Mouse (Mus musculus) forebrain, embryonic 16.5 days (tissue): ENCODE measurements around the gene Poglut1. TPM values are rescaled to one million over a fixed set of nuclear protein-coding genes. Genes with fewer than 3 reads are reported as not detected.

Experiments
- ATAC-seq: fragments of 200-750 bp; cut with Nextera tagmentation; 2 replicates; pipeline ENCODE4 v1.8.0; 2017; ENCODE audit warnings: mild to moderate bottlenecking, moderate library complexity
- H3K27ac ChIP-seq: fragments of 300-500 bp; sonication (generic); 2 replicates; pipeline ENCODE4 v1.5.1; 2014; ENCODE audit warnings: low read length, control low read depth
- H3K27me3 ChIP-seq: fragments of 300-500 bp; sonication (generic); replicated peaks from 2 replicates; pipeline ENCODE4 v1.6.1; 2014; ENCODE audit warnings: low read length; ENCODE audit not compliant: control insufficient read depth, insufficient read depth
- H3K36me3 ChIP-seq: fragments of 300-500 bp; sonication (generic); 2 replicates; pipeline ENCODE4 v1.6.1; 2014; ENCODE audit not compliant: control insufficient read depth, insufficient read depth
- H3K4me1 ChIP-seq: fragments of 300-500 bp; sonication (generic); replicated peaks from 2 replicates; pipeline ENCODE4 v1.6.1; 2014; ENCODE audit warnings: low read length; ENCODE audit not compliant: control insufficient read depth, insufficient read depth
- H3K4me2 ChIP-seq: fragments of 300-500 bp; sonication (generic); 2 replicates; pipeline ENCODE4 v1.6.1; 2014; ENCODE audit warnings: mild to moderate bottlenecking, low read length, control low read depth
- H3K4me3 ChIP-seq: fragments of 300-500 bp; sonication (generic); replicated peaks from 2 replicates; pipeline ENCODE4 v1.5.1; 2014; ENCODE audit warnings: mild to moderate bottlenecking, low read length, control low read depth
- H3K9ac ChIP-seq: fragments of 300-500 bp; sonication (generic); replicated peaks from 2 replicates; pipeline ENCODE4 v1.6.1; 2014; ENCODE audit warnings: low read depth, low read length, control low read depth
- H3K9me3 ChIP-seq: fragments of 300-500 bp; sonication (generic); 2 replicates; pipeline ENCODE4 v1.6.1; 2016; ENCODE audit warnings: low read length; ENCODE audit not compliant: control insufficient read depth
- WGBS: fragments of 180-500 bp; shearing (Covaris S2); extraction: QIAGEN DNeasy Blood & Tissue Kit; methylation state at CpG from one replicate; pipeline ENCODE4 v1.1.7; 2014; 5-methylcytosine and 5-hydroxymethylcytosine counted together
- polyA plus RNA-seq: library from polyadenylated mRNA; unstranded; fragments of >200 nt; fragmentation: Nextera tagmentation; extraction: Ambion mirVana; gene quantifications from 2 replicates; pipeline ENCODE4 v1.2.1, GENCODE M21; 2015

The Poglut1 gene
- polyA plus RNA-seq, 1 experiment from 2014 or later = 66.0 TPM

DNA sequence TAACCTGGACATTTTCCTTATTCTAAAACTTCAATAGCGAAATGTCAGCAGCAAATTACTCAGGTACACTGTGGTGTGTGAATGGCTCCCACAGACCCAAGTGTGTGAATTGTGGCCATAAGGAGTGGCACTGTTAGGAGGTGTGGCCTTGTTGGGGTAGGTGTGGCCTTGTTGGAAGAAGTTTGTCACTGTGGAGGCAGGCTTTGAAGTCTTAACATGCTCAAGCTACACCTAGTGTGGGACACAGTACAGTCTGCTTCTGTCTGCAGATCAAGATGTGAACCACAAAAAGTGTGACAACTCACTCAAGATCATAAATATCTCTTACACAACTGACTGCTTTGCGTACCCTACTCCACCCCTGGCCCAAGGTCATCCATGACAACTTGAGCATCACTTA lies 39.2 kb downstream of the Poglut1 start:
- 96% methylated on average over 2 of the region's 2 CpGs for WGBS
- no peaks in the 10 kb centered on the region for H3K9me3 ChIP-seq
- H3K27me3 ChIP-seq = no peaks in the 10 kb centered on the region
- no peak overlapping the region for H3K4me3 ChIP-seq
- no peak for ATAC-seq
- no peak overlapping the region for H3K4me2 ChIP-seq
- H3K27ac ChIP-seq = no peak overlapping the region
- no peaks in the 10 kb centered on the region for H3K4me1 ChIP-seq
- no peak overlapping the region for H3K9ac ChIP-seq
- H3K36me3 ChIP-seq = peaks cover 2% of the 10 kb centered on the region; the same call in 1 of the 2 replicates

GRCm38 (mm10) chr16:38506041-38506634 lies 43.9 kb downstream of the Poglut1 start:
- WGBS = 67% methylated on average over 4 of the region's 4 CpGs
- no peaks in the 10 kb centered on the region for H3K9me3 ChIP-seq
- peaks cover 7% of the 10 kb centered on the region for H3K36me3 ChIP-seq
- H3K27ac ChIP-seq = no peak overlapping the region
- no peak overlapping the region for H3K4me2 ChIP-seq
- H3K4me3 ChIP-seq = no peak overlapping the region
- H3K4me1 ChIP-seq = no peaks in the 10 kb centered on the region
- no peak overlapping the region for H3K9ac ChIP-seq
- H3K27me3 ChIP-seq = no peaks in the 10 kb centered on the region
- peak; percentile 93 for ATAC-seq

DNA sequence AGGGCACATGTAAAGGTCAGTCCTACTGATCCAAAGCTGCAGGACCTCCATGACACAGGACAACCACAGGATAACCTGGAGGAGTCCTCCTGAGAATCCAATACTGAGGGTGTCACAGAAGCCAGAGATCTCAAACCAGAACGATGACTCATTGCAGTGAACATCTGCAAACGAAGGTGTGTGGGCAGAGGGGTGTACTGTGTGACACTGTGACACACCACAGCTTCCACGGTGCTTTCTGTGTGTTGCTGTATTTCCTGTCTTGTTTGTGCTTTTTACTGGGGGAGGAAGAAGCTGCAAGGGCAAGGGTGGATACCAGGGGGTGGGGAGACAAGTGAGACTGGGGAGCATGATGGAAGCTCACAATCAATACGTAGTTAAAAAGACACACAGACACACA lies 46.5 kb downstream of the Poglut1 start:
- H3K27me3 ChIP-seq = no peaks in the 10 kb centered on the region
- no peak overlapping the region for H3K4me3 ChIP-seq
- WGBS = 90% methylated on average over 4 of the region's 4 CpGs
- H3K4me2 ChIP-seq = no peak overlapping the region
- H3K36me3 ChIP-seq = peaks cover 12% of the 10 kb centered on the region
- H3K9ac ChIP-seq = no peak overlapping the region
- H3K4me1 ChIP-seq = no peaks in the 10 kb centered on the region
- no peak overlapping the region for H3K27ac ChIP-seq
- ATAC-seq = no peak
- H3K9me3 ChIP-seq = no peaks in the 10 kb centered on the region

- WGBS = 91% methylated on average over 10 of the region's 10 CpGs
Measured at GRCm38 (mm10) chr16:38502469-38502868, 47.6 kb downstream of the Poglut1 start.

DNA sequence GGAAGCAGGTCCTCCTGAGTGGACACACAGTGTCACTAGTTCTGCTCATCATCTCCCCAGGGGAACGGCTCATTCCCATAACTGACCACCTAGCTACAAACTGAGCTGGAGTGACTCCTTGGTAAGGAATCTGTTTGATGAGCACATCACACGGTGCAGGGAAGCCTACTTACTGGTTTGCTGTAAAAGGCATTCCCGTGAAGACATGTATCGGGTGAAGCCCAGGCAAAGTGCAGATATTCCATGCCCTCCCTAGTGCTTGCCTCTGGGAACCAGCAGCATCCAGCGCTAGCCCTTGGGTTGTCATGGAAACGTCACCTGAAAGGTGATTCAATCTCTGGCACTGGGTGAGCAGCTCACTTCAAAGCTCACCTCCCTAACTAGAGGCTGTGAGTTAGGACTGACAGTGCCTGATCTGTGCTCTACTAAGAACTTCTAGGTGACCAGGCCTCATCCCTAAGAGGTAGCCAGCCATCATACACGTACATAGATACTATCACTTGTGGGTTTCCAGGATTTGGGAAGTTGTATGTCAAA lies 53.4 kb downstream of the Poglut1 start:
- H3K27ac ChIP-seq = no peak overlapping the region
- no peak for ATAC-seq
- no peak overlapping the region for H3K9ac ChIP-seq
- no peak overlapping the region for H3K4me2 ChIP-seq
- H3K9me3 ChIP-seq = no peaks in the 10 kb centered on the region
- peaks cover 17% of the 10 kb centered on the region for H3K36me3 ChIP-seq
- no peaks in the 10 kb centered on the region for H3K4me1 ChIP-seq
- no peak overlapping the region for H3K4me3 ChIP-seq
- WGBS = 83% methylated on average over 7 of the region's 7 CpGs
- no peaks in the 10 kb centered on the region for H3K27me3 ChIP-seq

More at GRCm38 (mm10) chr16:38502469-38502868, 47.6 kb downstream of the Poglut1 start:
- no peak overlapping the region for H3K9ac ChIP-seq
- H3K4me3 ChIP-seq = no peak overlapping the region
- no peak overlapping the region for H3K4me2 ChIP-seq
- H3K27ac ChIP-seq = no peak overlapping the region
- H3K27me3 ChIP-seq = no peaks in the 10 kb centered on the region
- peaks cover 14% of the 10 kb centered on the region for H3K36me3 ChIP-seq
- H3K9me3 ChIP-seq = no peaks in the 10 kb centered on the region
- ATAC-seq = no peak
- no peaks in the 10 kb centered on the region for H3K4me1 ChIP-seq

GRCm38 (mm10) chr16:38493890-38494289 lies 56.2 kb downstream of the Poglut1 start:
- no peak overlapping the region for H3K9ac ChIP-seq
- 87% methylated on average over 10 of the region's 10 CpGs for WGBS
- H3K4me2 ChIP-seq = no peak overlapping the region
- H3K9me3 ChIP-seq = no peaks in the 10 kb centered on the region
- no peaks in the 10 kb centered on the region for H3K27me3 ChIP-seq
- H3K27ac ChIP-seq = no peak overlapping the region
- ATAC-seq = no peak
- H3K4me3 ChIP-seq = no peak overlapping the region
- H3K36me3 ChIP-seq = peaks cover 9% of the 10 kb centered on the region; the same call in 1 of the 2 replicates
- H3K4me1 ChIP-seq = no peaks in the 10 kb centered on the region

DNA sequence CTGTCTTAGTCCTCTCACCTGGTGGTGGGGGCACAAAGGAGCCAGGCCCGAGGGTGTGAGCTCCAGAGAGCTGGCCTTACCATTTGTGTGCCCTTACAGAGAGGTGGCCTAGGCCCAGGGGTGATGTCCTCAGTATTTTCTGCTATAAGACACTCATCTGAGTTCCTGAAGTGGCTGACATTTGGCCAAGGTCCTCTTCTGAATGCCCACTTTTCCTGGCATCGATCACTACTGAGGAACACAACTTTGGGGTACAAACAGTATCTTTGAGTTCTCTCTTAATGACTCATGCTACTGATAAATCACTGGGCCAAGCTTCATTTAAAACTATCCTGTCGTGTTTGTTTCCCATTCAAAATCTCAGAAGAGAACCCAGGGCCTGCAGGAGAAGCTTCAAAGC lies 57.5 kb downstream of the Poglut1 start:
- Histone ChIP-seq H3K9me3 (no peaks in the 10 kb centered on the region), H3K27me3 (no peaks in the 10 kb centered on the region), H3K27ac (no peak overlapping the region), H3K36me3 (peaks cover 6% of the 10 kb centered on the region; the same call in 1 of the 2 replicates), H3K4me3 (no peak overlapping the region), H3K4me2 (no peak overlapping the region), H3K9ac (no peak overlapping the region), H3K4me1 (no peaks in the 10 kb centered on the region)
- ATAC-seq = no peak
- WGBS = 94% methylated on average over 3 of the region's 3 CpGs

DNA sequence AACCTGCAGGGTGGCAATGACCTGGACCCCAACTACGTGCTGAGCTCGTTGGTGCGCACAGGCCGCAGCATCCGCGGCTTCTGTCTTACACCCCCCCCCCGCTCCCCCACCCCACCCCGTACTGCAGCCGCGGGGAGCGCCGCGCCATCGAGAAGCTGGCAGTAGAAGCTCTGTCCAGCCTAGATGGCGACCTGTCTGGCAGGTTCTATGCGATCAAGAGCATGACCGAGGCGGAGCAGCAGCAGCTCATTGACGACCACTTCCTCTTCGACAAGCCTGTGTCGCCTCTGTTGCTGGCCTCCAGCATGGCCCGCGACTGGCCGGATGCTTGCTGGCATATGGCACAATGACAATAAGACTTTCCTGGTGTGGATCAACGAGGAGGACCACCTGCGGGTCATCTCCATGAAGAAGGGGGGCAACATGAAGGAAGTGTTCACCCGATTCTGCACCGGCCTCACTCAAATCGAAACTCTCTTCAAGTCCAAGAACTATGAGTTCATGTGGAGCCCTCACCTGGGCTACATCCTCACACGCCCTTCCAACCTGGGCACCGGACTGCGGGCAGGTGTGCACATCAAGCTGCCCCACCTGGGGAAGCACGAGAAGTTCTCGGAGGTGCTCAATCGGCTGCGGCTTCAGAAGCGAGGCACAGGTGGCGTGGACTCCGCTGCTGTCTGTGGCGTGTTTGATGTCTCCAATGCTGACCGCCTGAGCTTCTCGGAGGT lies 66.3 kb downstream of the Poglut1 start:
- WGBS = 41% methylated on average over 42 of the region's 42 CpGs
- Histone ChIP-seq H3K9ac (peak overlapping the region; percentile 35), H3K4me3 (peak overlapping the region; percentile 35), H3K4me2 (peak overlapping the region; percentile 53), H3K36me3 (no peaks in the 10 kb centered on the region), H3K4me1 (0 out of 2 replicates have a peak, but pooled peaks cover 3% of the 10 kb centered on the region), H3K9me3 (no peaks in the 10 kb centered on the region), H3K27ac (no peak overlapping the region), H3K27me3 (peaks cover 6% of the 10 kb centered on the region; the same call in 1 of the 2 replicates)
- ATAC-seq = no peak

DNA sequence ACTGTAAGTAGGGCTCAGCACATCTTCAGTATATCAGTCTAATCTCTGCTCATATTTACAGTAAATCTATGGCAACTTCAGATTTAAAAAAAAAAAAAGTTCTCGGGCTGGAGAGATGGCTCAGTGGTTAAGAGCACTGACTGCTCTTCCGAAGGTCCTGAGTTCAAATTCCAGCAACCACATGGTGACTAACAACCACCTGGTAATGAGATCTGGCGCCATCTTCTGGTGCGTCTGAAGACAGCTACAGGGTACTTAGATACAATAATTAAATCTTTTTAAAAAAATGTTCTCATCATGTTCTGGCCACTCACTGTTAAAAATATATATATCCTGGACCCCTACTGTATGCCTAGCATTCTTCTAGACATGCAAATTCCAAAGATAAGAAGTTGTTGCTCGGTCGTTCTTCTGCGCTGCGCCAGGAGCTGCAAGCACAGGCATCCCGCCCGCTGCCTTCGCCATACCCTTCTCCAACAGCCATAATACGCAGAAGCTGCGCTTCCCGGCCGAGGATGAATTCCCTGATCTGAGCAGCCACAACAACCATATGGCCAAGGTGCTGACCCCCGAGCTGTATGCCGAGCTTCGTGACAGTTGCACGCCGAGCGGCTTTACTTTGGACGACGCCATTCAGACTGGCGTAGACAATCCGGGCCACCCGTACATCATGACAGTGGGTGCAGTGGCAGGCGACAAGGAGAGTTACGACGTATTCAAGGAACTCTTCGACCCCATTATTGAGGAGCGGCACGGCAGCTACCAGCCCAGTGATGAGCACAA lies 67.1 kb downstream of the Poglut1 start:
- WGBS = 24% methylated on average over 32 of the region's 32 CpGs
- Histone ChIP-seq H3K9ac (peak overlapping the region; percentile 35), H3K4me1 (0 out of 2 replicates have a peak, but pooled peaks cover 3% of the 10 kb centered on the region), H3K4me2 (peak overlapping the region; percentile 53), H3K4me3 (peak overlapping the region; percentile 35), H3K27me3 (peaks cover 6% of the 10 kb centered on the region; the same call in 1 of the 2 replicates), H3K27ac (no peak overlapping the region), H3K9me3 (no peaks in the 10 kb centered on the region), H3K36me3 (no peaks in the 10 kb centered on the region)
- peak; percentile 63 for ATAC-seq
